Mouse (Mus musculus) urinary bladder, postnatal 14 days (tissue): Measurements from ENCODE around the gene Arfrp1.
A peak's percentile ranks its signal among the peaks of the same experiment; 100 is the strongest.

Source experiments
- DNase-seq: peaks from one replicate; pipeline ENCODE4 v3.0.0; 2021; ENCODE audit warnings: low spot score

Gene Arfrp1

DNA sequence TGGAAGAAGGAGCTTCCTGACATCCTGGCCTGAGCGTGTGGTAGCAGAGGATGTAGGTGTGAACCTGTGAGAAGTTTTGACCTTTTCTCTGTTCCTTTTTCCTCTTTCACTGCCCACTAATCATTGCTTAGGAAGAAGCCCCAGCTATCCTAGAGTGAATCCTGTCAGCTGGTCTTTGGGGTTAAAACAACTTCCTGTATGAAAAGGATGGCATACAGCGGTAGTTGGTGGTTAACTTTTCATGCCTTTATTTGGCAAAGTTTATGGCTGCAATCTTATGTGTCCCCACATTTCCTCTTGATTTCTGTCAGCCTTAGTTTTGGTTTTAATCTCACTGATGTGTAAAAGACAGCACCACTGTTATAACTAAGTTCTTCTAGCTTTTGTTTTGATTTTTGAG is 12.0 kb upstream of the Arfrp1 start:
- no peak for DNase-seq

DNA sequence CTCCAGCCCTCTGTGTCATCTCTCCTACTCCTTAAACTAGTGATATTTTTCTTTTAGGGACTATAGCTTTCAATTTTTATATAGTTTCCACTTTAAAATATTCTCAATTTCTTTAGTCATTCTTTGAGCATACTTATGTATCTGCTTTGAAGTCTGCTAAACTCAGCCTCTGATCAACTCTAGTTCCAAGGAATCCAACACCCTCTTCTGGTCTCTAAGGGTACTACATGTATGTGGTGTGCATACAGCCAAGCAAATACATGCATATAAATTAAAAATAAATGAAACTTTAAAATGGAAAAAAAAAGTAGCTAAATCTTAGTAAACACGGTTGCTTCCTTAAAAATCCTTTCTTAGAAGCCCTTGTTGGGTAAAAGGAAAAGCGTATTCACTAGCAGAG is 10.6 kb upstream of the Arfrp1 start:
- DNase-seq, result no peak

DNA sequence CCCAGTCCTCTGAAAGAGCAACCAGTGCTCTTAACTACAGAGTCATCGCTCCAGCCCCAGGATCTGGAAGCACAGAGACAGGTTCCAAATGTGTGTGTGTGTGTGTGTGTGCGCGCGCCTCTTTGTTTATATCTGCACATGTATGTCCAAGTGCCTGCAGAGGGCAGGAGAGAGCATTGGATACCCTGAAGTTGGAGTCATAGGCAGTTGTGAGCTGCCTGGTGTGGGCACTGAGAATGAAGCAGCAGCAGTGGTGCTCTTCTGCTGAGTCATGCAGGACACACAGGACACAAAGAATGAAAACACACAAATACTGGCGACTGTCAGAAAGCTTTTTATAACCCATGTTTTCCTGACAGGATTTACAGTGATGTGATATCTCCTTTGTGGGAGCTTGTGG is 4.8 kb upstream of the Arfrp1 start:
- no peak for DNase-seq

DNA sequence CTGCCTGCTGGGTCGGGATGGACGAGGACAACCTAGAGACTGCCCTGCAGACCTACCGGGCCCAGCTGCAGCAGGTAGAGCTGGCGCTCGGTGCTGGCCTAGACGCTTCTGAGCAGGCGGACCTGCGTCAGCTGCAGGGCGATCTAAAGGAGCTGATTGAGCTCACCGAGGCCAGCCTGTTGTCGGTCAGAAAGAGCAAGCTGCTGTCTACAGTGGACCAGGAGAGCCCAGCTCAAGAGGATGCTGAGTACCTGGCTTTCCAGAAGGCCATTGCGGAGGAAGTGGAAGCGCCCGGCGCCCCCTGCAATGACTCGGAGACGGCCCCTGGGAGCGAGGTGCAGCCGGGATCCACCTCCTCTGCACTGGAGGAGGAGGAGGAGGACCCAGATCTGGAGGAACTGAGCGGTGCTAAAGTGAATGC is 461 bp upstream of the Arfrp1 start:
- no peak for DNase-seq

GRCm38 (mm10) chr2:181364487-181364859 is 731 bp downstream of the Arfrp1 start:
- DNase-seq, result no peak

DNA sequence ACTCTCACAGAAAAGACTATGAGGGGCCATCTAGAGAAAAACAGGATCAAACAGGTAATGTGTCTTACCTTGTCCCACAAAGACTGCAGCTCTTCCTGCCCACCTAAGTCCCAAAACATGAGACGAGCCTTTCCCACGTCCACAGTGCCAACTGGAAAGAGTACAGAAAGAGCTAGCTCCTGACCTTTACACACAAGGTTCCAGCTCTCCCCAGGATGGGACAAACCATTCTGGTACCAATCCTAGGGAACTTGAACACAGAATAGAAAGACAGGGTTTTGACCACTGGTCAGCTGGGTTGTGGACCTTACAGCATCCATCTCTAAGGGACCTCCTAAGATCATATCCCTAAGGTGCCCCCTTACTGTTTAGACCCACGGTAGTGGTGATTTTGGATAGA is 1.3 kb downstream of the Arfrp1 start:
- no peak for DNase-seq

- no peak for DNase-seq
Observed at GRCm38 (mm10) chr2:181356780-181357179, 8.4 kb downstream of the Arfrp1 start.

- DNase-seq, result no peak
Observed at GRCm38 (mm10) chr2:181342766-181343165, 22.4 kb downstream of the Arfrp1 start.

DNA sequence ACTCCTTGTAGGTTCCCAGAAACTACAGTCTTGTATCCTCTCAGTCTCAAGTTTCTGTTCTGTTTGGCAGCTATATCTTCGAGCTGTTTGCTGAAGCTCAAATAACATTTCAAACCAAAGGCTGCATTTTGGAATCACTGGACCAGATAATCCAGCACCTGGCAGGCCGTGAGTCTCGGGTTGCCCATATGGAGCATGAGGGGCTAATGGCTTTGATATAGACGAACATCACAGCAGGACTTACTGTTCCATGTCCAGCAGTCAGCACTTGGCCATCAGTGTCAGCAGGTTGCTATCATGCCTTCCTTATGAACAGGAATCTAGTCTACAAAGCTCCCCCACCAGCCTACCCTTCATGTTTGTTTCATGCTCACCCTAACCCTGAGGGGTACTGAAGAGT is 24.8 kb downstream of the Arfrp1 start:
- DNase-seq, result no peak

GRCm38 (mm10) chr2:181334023-181334422 is 31.2 kb downstream of the Arfrp1 start:
- DNase-seq, result peak; percentile 68

- no peak for DNase-seq
Observed at GRCm38 (mm10) chr2:181332542-181332941, 32.7 kb downstream of the Arfrp1 start.

DNA sequence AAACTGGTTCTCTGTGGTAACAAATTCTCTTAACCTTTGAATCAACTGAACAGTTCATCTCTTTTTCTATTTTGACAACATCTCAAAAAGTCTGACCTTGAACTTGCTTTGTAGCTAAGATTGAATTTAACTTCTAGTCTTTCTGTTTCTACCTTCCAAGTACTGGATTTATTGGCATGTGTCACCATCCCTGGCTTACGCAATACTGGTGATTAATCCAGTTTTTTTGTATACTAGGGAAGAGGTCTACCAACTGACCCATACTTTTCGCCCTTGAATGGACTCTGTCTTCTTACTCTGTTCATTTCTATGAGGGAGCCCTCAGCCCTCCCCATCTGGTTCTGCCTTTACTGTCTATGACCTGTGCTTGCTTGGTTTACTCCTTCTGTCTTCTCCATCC is 39.1 kb downstream of the Arfrp1 start:
- no peak for DNase-seq

- no peak for DNase-seq
Observed at GRCm38 (mm10) chr2:181322136-181322535, 43.1 kb downstream of the Arfrp1 start.

DNA sequence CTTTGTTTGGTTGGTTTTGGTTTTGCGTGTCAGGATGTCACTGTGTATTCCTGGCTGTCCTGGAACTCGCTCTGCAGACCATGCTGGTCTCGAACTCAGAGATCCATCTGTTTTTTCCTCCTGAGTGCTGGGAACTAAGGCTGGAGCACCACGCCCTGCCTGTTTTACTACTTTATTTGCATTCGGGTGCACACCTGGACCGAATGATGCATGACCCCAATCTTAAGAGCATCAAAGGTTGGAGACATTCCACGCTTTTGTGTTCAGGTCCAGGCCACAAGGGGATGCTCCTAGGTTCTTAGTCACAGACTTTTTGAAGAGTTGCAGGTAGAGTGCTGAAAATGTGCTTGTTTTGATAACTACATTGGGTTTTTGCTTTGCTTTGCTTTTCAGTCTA is 45.1 kb downstream of the Arfrp1 start:
- DNase-seq, result no peak

- peak; percentile 84 for DNase-seq
Observed at GRCm38 (mm10) chr2:181319248-181320102, 45.7 kb downstream of the Arfrp1 start, which contains the start of gene Rtel1. Rtel1 (plus strand) TSS chr2:181319739.

DNA sequence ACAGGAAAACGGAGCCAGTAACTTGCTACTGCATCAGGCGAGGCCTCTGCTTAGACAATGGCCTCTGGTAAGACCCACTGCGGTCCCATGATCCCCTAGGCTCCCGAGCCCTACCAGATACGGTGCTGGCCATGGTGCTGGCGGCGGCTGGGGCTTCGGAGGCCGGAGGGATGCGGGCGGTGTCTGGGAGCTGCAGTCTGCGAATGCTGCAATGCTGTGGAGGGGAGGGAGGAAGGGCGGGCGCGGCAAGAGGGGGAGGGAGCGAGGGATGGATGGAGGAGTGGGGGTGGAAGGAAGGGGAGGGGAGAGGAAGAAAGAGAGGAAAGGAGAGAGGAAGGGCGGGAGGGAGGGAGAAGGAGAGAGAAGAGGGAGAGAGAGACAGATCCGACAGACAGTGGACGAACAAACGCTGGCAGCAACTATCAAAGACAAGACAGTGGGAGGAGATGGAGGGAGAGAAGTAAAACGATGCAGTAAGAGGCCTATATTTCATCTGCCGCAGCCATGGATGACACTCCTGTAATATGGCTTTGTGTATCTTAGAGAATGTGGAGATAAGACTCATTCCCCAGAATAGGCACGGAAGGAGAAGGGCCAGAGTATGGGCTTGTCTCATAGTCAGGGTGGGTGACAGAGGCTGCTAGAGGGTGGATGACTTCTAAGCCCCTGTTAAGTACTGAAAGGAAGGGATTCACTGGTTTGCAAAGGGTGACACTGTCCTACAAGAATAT is 51.0 kb downstream of the Arfrp1 start, which contains the start of gene Stmn3:
TSS of gene Stmn3 (minus strand) at position 421 of the 731 bp plus-strand sequence.
- DNase-seq, result peak; percentile 40

DNA sequence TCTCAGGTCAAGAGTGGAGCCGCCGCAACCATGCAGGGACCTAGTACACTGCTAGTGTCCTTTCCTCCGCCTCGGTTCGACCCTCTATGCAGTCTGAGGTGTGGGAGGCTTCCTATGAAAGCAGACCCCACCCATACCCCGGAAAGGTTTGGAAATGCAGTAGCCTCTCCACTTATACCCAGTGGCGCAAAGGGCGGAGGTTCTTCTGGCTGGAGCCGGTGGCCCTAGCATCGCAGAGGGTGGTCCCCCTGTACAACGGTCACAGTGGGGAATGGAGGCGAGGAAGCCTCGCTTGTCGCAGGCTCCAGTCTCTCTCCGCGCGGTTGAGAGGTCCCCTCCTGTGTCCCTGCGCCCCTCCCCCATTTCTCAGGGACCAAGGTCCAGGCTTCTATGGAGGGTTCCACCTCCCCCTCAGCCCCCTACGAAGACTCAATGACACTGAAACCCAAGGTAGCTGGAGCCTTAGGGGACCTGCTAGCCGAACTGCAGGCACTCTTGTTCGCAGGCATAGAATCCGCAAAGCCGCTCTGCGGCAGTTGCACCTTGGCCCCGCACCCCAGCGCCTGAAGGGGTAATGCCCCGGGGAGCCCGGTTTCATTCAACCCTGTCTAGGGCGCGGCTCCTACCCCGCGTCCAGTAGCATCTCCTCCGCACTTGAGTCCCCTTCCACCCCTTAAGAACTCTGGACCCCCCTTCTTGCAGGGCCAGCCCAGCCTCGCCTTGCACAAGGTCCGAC is 51.7 kb downstream of the Arfrp1 start:
- DNase-seq, result no peak

GRCm38 (mm10) chr2:181313006-181313343 is 52.2 kb downstream of the Arfrp1 start:
- DNase-seq, result no peak

GRCm38 (mm10) chr2:181312435-181312834 is 52.8 kb downstream of the Arfrp1 start:
- DNase-seq, result no peak
